Mouse (Mus musculus) heart, adult 2 months (tissue): ENCODE measurements around the gene Brinp3.

Experiments used
- CTCF ChIP-seq: fragments of 200-600 bp; IDR thresholded peaks from 2 replicates; pipeline ENCODE4 v1.8.1; 2022; ENCODE audit warnings: antibody characterized with exemption, mild to moderate bottlenecking, moderate library complexity
- EP300 ChIP-seq: fragments of 200-500 bp; IDR thresholded peaks from 2 replicates; pipeline ENCODE4 v1.6.1; 2011; ENCODE audit warnings: low read depth, low read length, control low read depth; ENCODE audit not compliant: insufficient read depth

DNA sequence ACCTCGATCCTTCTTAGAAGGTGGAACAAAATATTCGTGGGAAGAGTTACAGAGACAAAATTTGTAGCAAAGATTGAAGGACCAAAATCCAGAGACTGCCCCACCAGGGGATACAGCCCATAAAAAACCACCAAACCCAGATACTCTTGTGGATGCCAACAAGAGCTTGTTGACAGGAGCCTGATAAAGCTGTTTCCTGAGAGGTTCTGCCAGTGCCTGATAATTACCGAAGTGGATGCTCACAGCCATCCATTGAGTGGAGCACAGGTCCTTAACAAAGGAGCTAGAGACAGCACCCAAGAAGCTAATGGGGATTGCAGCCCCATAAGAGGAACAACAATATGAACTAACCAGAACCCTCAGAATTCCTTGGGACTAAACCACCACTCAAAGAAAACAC is 67.6 kb downstream of the Brinp3 start:
- no peak for TF ChIP-seq CTCF
- no peak for TF ChIP-seq EP300
